Mouse (Mus musculus) cerebellum, postnatal 10 days (tissue): ENCODE data around the gene Mxd4.

Experiments
- DNase-seq, 2 experiments: peaks; one replicate each; pipeline ENCODE4 v3.0.0; 2021; ENCODE audit warnings: mixed read lengths in 2 of 2

Mxd4 gene

GRCm38 (mm10) chr5:34196423-34196822, 8.9 kb upstream of the Mxd4 start:
- DNase-seq: no peak

GRCm38 (mm10) chr5:34195786-34196185, 8.3 kb upstream of the Mxd4 start:
- no peak for DNase-seq

GRCm38 (mm10) chr5:34194975-34195662, 7.6 kb upstream of the Mxd4 start:
- DNase-seq: no peak

- no peak for DNase-seq
Measured at GRCm38 (mm10) chr5:34194426-34194825, 6.9 kb upstream of the Mxd4 start.

- peak; percentile 48 to 55 for DNase-seq
Measured at GRCm38 (mm10) chr5:34191843-34192242, 4.3 kb upstream of the Mxd4 start.

GRCm38 (mm10) chr5:34191021-34191420, 3.5 kb upstream of the Mxd4 start:
- DNase-seq: peak; percentile 64 to 67

- DNase-seq: no peak
Measured at GRCm38 (mm10) chr5:34189521-34189920, 2.0 kb upstream of the Mxd4 start.

- no peak for DNase-seq
Measured at GRCm38 (mm10) chr5:34188856-34189255, 1.3 kb upstream of the Mxd4 start.

GRCm38 (mm10) chr5:34186961-34187391, 544 bp downstream of the Mxd4 start:
- DNase-seq: peak; percentile 73

GRCm38 (mm10) chr5:34186391-34186790, 1.1 kb downstream of the Mxd4 start:
- peak in 1 of 2 experiments; percentile 37 for DNase-seq

- peak in 1 of 2 experiments; percentile 9 for DNase-seq
Measured at GRCm38 (mm10) chr5:34185791-34186190, 1.7 kb downstream of the Mxd4 start.

GRCm38 (mm10) chr5:34185051-34185580, 2.4 kb downstream of the Mxd4 start:
- DNase-seq: peak in 1 of 2 experiments; percentile 10

GRCm38 (mm10) chr5:34183976-34184375, 3.5 kb downstream of the Mxd4 start:
- peak in 1 of 2 experiments; percentile 25 for DNase-seq

- DNase-seq: peak in 1 of 2 experiments; percentile 50
Measured at GRCm38 (mm10) chr5:34183156-34183880, 4.2 kb downstream of the Mxd4 start.

- peak in 1 of 2 experiments; percentile 41 for DNase-seq
Measured at GRCm38 (mm10) chr5:34182486-34182885, 5.0 kb downstream of the Mxd4 start.

GRCm38 (mm10) chr5:34177821-34178220, 9.7 kb downstream of the Mxd4 start:
- no peak for DNase-seq

GRCm38 (mm10) chr5:34177091-34177490, 10.4 kb downstream of the Mxd4 start:
- peak in 1 of 2 experiments; percentile 16 for DNase-seq

- peak in 1 of 2 experiments; percentile 15 for DNase-seq
Measured at GRCm38 (mm10) chr5:34176691-34177090, 10.8 kb downstream of the Mxd4 start.

- no peak for DNase-seq
Measured at GRCm38 (mm10) chr5:34175403-34175694, 12.2 kb downstream of the Mxd4 start.

- peak in 1 of 2 experiments; percentile 9 for DNase-seq
Measured at GRCm38 (mm10) chr5:34174550-34175402, 12.7 kb downstream of the Mxd4 start.

GRCm38 (mm10) chr5:34174021-34174420, 13.5 kb downstream of the Mxd4 start:
- peak in 1 of 2 experiments; percentile 8 for DNase-seq

GRCm38 (mm10) chr5:34170726-34171125, 16.8 kb downstream of the Mxd4 start:
- DNase-seq: peak; percentile 53 to 63

- no peak for DNase-seq
Measured at GRCm38 (mm10) chr5:34169954-34170353, 17.6 kb downstream of the Mxd4 start.
